Comparison of ENCODE assay signal across 8 mouse cellular contexts in genomic region chr7:102208806-102209363, GRCm38 (mm10). TPM values are rescaled to one million over a fixed set of nuclear protein-coding genes. Genes with fewer than 3 reads are reported as not detected.
DNase-seq lines count a peak whose midpoint lies in the region; ATAC-seq and TF ChIP-seq lines count a peak whose summit lies in the region.
"Had no signal": no experiment of that assay in that cellular context is flagged by ENCODE, and none has a peak within 500 bp of the region (broad histone marks: within the 10 kb centered on the region; RNA-seq: fewer than 3 reads in every experiment).

No protein-coding gene starts in this region.

- H3K36me3 ChIP-seq in lung, embryonic 14.5 days (ENCODE audit: insufficient read depth): no peaks in the 10 kb centered on the region
- H3K36me3 ChIP-seq in embryonic facial prominence, embryonic 15.5 days: no peaks in the 10 kb centered on the region
- H3K36me3 ChIP-seq in limb, embryonic 10.5 days: peaks cover 10% of the 10 kb centered on the region
- H3K36me3 ChIP-seq in neural tube, embryonic 15.5 days: no peaks in the 10 kb centered on the region

- 40% methylated on average over 4 of the region's 4 CpGs for WGBS in lung, embryonic 14.5 days
- 47% methylated on average over 4 of the region's 4 CpGs for WGBS in embryonic facial prominence, embryonic 15.5 days
- WGBS in limb, embryonic 10.5 days: 61% methylated on average over 4 of the region's 4 CpGs
- 47% methylated on average over 4 of the region's 4 CpGs for WGBS in neural tube, embryonic 15.5 days

- no peaks in the 10 kb centered on the region for H3K9me3 ChIP-seq in lung, embryonic 14.5 days (ENCODE audit: low read depth, low read length)
- H3K9me3 ChIP-seq in embryonic facial prominence, embryonic 15.5 days (replicated peaks): no peaks in the 10 kb centered on the region
- H3K9me3 ChIP-seq in limb, embryonic 10.5 days (replicated peaks): no peaks in the 10 kb centered on the region
- no peaks in the 10 kb centered on the region for H3K9me3 ChIP-seq in neural tube, embryonic 15.5 days (replicated peaks)

- peak overlapping the region; percentile 87 for H3K4me3 ChIP-seq in lung, embryonic 14.5 days (ENCODE audit: low read depth, low read length)
- peak overlapping the region; percentile 91 for H3K4me3 ChIP-seq in embryonic facial prominence, embryonic 15.5 days (replicated peaks)
- H3K4me3 ChIP-seq in limb, embryonic 10.5 days: peak overlapping the region; percentile 95
- H3K4me3 ChIP-seq in neural tube, embryonic 15.5 days (replicated peaks): peak overlapping the region; percentile 87

- ATAC-seq in lung, embryonic 14.5 days (ENCODE audit: insufficient read depth): no peak
- ATAC-seq in embryonic facial prominence, embryonic 15.5 days (ENCODE audit: insufficient number of reproducible peaks, low FRiP score, low TSS enrichment, low read depth): no peak
- no peak for ATAC-seq in neural tube, embryonic 15.5 days (ENCODE audit: low FRiP score)

- peak overlapping the region; percentile 88 for H3K4me2 ChIP-seq in lung, embryonic 14.5 days
- H3K4me2 ChIP-seq in embryonic facial prominence, embryonic 15.5 days (replicated peaks): peak overlapping the region; percentile 65
- H3K4me2 ChIP-seq in neural tube, embryonic 15.5 days: peak overlapping the region; percentile 58

- TF ChIP-seq CTCF in lung, embryonic 14.5 days (IDR thresholded peaks at IDR 0.05; ENCODE audit: low read depth): no peak

- no peaks in the 10 kb centered on the region for H3K27me3 ChIP-seq in lung, embryonic 14.5 days (ENCODE audit: insufficient read depth, low read length)
- no peaks in the 10 kb centered on the region for H3K27me3 ChIP-seq in embryonic facial prominence, embryonic 15.5 days
- H3K27me3 ChIP-seq in limb, embryonic 10.5 days (ENCODE audit: low read depth, poor library complexity, severe bottlenecking): no peaks in the 10 kb centered on the region
- no peaks in the 10 kb centered on the region for H3K27me3 ChIP-seq in neural tube, embryonic 15.5 days (replicated peaks)

- DNase-seq in lung, embryonic 14.5 days: no peak
- no peak for DNase-seq in lung, postnatal 4 days
- DNase-seq in limb, embryonic 10.5 days (ENCODE audit: low spot score): no peak
- DNase-seq in spleen, adult 18-20 months: no peak
- DNase-seq in frontal cortex, postnatal 25 days (ENCODE audit: low spot score in 2 of 2): no peak
- DNase-seq: right cerebral cortex, adult 18-20 months had no signal

- 0 out of 2 replicates have a peak, but pooled peaks cover 3% of the 10 kb centered on the region for H3K4me1 ChIP-seq in lung, embryonic 14.5 days (ENCODE audit: insufficient read depth)
- peaks cover 12% of the 10 kb centered on the region; the same call in 1 of the 2 replicates for H3K4me1 ChIP-seq in embryonic facial prominence, embryonic 15.5 days
- H3K4me1 ChIP-seq in limb, embryonic 10.5 days: peaks cover 5% of the 10 kb centered on the region
- H3K4me1 ChIP-seq in neural tube, embryonic 15.5 days: peaks cover 15% of the 10 kb centered on the region

- H3K9ac ChIP-seq in lung, embryonic 14.5 days: peak overlapping the region; percentile 82
- peak overlapping the region; percentile 86 for H3K9ac ChIP-seq in embryonic facial prominence, embryonic 15.5 days
- peak overlapping the region; percentile 86 for H3K9ac ChIP-seq in neural tube, embryonic 15.5 days (replicated peaks)

- H3K27ac ChIP-seq in lung, embryonic 14.5 days (ENCODE audit: low read depth): no peak overlapping the region
- H3K27ac ChIP-seq in embryonic facial prominence, embryonic 15.5 days (replicated peaks): peak overlapping the region; percentile 94; the same call in 1 of the 2 replicates
- H3K27ac ChIP-seq in limb, embryonic 10.5 days: no peak overlapping the region
- no peak overlapping the region for H3K27ac ChIP-seq in neural tube, embryonic 15.5 days (replicated peaks)

RNA-seq across cellular contexts. Expression of gene Nup98, which starts 1.1 kb away (rescaled TPM):
- polyA plus RNA-seq in lung, embryonic 14.5 days (2014; fragmentation: Nextera tagmentation; extraction: Ambion mirVana): 50.2 and 50.7 TPM in 2 replicates
- 29.4 and 31.8 TPM in 2 replicates for polyA plus RNA-seq in embryonic facial prominence, embryonic 15.5 days (2015; fragmentation: Nextera tagmentation; extraction: Ambion mirVana)
- 45.5 and 49.7 TPM in 2 replicates for polyA plus RNA-seq in limb, embryonic 10.5 days (2016; fragmentation: Nextera tagmentation; extraction: Ambion mirVana)
- 18.1 and 21.2 TPM in 2 replicates for polyA plus RNA-seq in neural tube, embryonic 15.5 days (2015; fragmentation: Nextera tagmentation; extraction: Ambion mirVana)

RNA-seq across cellular contexts. Expression of gene Pgap2, which starts 1.1 kb away (rescaled TPM):
- polyA plus RNA-seq in lung, embryonic 14.5 days (2014; fragmentation: Nextera tagmentation; extraction: Ambion mirVana): 77.9 and 80.4 TPM in 2 replicates
- polyA plus RNA-seq in embryonic facial prominence, embryonic 15.5 days (2015; fragmentation: Nextera tagmentation; extraction: Ambion mirVana): 94.2 and 94.5 TPM in 2 replicates
- polyA plus RNA-seq in limb, embryonic 10.5 days (2016; fragmentation: Nextera tagmentation; extraction: Ambion mirVana): 59.6 and 68.5 TPM in 2 replicates
- polyA plus RNA-seq in neural tube, embryonic 15.5 days (2015; fragmentation: Nextera tagmentation; extraction: Ambion mirVana): 57.0 and 62.9 TPM in 2 replicates

RNA-seq across cellular contexts. Expression of gene Rhog, which starts 47.0 kb away (rescaled TPM):
- polyA plus RNA-seq in lung, embryonic 14.5 days (2014; fragmentation: Nextera tagmentation; extraction: Ambion mirVana): 68.4 and 71.9 TPM in 2 replicates
- polyA plus RNA-seq in embryonic facial prominence, embryonic 15.5 days (2015; fragmentation: Nextera tagmentation; extraction: Ambion mirVana): 69.9 and 70.3 TPM in 2 replicates
- polyA plus RNA-seq in limb, embryonic 10.5 days (2016; fragmentation: Nextera tagmentation; extraction: Ambion mirVana): 52.5 and 55.4 TPM in 2 replicates
- 18.4 and 37.9 TPM in 2 replicates for polyA plus RNA-seq in neural tube, embryonic 15.5 days (2015; fragmentation: Nextera tagmentation; extraction: Ambion mirVana)

RNA-seq across cellular contexts. Expression of gene Stim1, which starts 58.7 kb away (rescaled TPM):
- polyA plus RNA-seq in lung, embryonic 14.5 days (2014; fragmentation: Nextera tagmentation; extraction: Ambion mirVana): 15.9 and 16.3 TPM in 2 replicates
- polyA plus RNA-seq in embryonic facial prominence, embryonic 15.5 days (2015; fragmentation: Nextera tagmentation; extraction: Ambion mirVana): 39.9 and 42.1 TPM in 2 replicates
- 10.7 and 14.5 TPM in 2 replicates for polyA plus RNA-seq in limb, embryonic 10.5 days (2016; fragmentation: Nextera tagmentation; extraction: Ambion mirVana)
- 13.2 and 17.0 TPM in 2 replicates for polyA plus RNA-seq in neural tube, embryonic 15.5 days (2015; fragmentation: Nextera tagmentation; extraction: Ambion mirVana)
